Mouse (Mus musculus): ENCODE measurements at regions not wholly inside any gene's neighbourhood (a gene's known extent, or its start where the extent isn't known, plus 50 kb on each side); places are given as distances from the start of the nearest gene placed in this dataset.
"Not testable (repeated sequence)": the region's sequence is repeated elsewhere in the genome, so short reads cannot be mapped to it uniquely, and the experiment has no call there.

DNA sequence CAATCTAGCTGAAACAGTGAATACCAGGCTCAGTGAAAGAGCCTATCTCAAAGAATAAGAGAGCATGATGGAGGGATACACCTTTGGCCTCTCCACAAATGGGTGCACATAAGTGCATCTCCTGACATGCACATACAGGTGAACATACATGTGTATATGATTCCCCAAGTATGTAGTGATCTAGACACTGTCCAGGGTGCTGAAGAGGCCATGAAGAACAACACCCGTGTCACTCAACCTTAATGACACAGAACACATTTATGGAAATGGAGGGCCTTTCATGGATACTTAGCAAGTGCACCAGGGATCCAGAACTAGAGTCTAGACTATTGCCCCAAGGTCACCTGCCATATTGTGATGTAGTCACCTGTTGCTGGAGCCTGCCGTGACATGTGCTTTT lies 56.9 kb downstream of the Spata19 start:
- peak; percentile 6 for DNase-seq (ENCODE audit: low read depth, low spot score)

GRCm38 (mm10) chr9:27453924-27454652 lies 57.5 kb downstream of the Spata19 start:
- DNase-seq (ENCODE audit: low read depth, low spot score): no peak

DNA sequence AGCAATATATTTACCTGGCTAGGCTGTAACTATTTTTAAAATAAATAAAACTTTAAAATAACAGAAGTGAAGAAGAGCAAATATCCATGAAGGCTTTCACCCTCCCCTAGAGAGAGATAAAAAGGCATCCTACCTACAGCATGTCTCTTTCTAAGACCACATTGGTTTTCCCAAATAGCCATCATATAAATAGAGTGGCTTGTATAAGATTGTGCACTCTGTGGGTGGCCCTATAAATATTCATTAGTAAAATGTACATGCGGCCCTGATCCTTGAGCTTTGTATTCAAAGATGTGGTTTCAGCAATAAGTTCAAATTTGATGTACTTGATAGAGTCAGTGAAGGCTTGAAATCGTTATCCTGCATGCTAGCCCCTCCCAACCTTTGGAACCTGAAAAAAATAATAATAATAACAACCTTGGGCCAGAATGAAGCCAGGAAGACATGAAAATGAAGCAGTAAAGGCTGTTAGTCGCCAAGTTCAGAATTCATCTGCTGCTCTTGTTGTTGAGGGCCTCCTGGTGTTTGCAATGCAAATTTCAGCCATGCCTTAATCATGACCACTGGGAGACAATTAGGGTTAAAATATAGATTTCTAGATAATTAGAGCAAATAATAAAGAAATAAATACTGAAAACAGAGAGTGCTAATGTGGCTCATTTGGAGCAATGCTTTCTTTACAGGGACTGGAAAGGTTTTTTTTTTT lies 61.9 kb downstream of the Spata19 start:
- DNase-seq (ENCODE audit: low read depth, low spot score): no peak

GRCm38 (mm10) chr9:27461029-27461428 lies 64.4 kb downstream of the Spata19 start:
- DNase-seq (ENCODE audit: low read depth, low spot score): no peak

DNA sequence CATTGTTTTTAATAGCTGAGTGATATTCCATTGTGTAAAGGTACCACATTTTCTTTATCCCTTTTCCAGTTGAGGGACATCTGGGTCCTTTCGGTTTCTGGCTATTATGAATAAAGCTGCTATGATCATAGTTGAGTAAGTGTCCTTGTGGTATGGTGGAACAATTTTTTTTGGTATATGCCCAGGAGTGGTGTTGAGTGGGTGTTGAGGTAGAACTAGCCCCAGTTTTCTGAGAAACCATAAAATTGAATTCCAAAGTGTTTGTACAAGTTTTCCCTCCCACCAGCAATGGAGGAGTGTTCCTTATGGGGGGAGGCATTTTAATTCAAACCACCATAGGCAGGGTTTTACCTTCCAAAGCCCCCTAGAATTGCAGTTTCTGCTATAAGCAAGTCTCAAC lies 67.4 kb downstream of the Spata19 start:
- no peak for DNase-seq (ENCODE audit: low read depth, low spot score)

GRCm38 (mm10) chr9:27475468-27475867 lies 78.9 kb downstream of the Spata19 start:
- DNase-seq (ENCODE audit: low read depth, low spot score): no peak

DNA sequence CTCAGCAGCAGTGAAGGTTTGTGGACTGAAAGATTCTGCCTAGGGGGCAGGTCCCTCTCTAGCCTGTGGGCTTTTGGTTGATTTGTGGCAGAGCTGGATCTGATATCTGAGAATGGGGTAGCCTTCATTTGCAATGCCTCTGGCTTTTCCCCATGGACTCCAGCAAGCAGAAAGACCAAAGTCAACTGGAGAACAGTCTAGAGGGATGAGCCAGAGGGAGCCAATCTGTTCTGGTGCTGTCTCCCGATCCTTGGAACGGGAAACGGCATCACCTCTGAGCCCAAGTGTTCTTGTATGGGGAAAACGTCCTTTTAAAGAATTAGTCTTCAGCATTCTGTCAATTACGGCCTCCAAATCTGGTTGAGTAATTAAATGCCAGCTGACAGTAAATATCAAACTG lies 80.0 kb downstream of the Spata19 start:
- no peak for DNase-seq (ENCODE audit: low read depth, low spot score)

DNA sequence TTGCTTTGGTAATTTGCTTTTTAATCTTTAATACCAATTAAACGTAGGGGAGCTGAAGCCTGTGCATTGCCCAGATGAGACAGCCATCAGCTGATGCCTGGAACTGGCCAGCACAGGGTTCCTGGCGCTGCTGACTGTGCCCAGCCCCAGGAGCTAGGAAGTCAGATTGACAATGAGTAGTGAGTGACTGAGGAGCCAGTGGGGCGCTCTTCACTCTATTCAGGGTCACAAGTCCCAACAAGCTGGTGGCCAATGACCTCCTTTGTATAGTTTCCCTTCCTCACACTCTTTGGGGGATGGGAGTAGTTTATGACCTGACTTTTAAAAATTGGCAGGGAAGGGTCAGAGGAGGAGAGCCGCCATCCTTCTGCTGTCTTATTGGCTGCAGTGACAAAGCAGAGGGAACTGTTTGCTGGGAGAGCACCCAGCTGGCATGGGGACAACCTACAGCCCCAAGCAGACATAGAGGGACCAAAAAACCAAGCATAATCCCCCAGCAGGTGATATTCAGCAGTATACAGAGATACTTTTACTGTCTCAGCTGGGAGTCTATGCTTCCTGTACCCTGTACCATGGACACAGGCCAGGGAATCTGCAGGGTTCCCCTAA lies 80.6 kb downstream of the Spata19 start:
- DNase-seq (ENCODE audit: low read depth, low spot score): no peak

GRCm38 (mm10) chr9:27478346-27478745 lies 81.7 kb downstream of the Spata19 start:
- DNase-seq (ENCODE audit: low read depth, low spot score): no peak

- no peak for DNase-seq (ENCODE audit: low read depth, low spot score)
Measured at GRCm38 (mm10) chr9:27501816-27502215, 105.2 kb downstream of the Spata19 start.

- no peak for DNase-seq (ENCODE audit: low read depth, low spot score)
Measured at GRCm38 (mm10) chr9:27509157-27509556, 112.6 kb downstream of the Spata19 start.

DNA sequence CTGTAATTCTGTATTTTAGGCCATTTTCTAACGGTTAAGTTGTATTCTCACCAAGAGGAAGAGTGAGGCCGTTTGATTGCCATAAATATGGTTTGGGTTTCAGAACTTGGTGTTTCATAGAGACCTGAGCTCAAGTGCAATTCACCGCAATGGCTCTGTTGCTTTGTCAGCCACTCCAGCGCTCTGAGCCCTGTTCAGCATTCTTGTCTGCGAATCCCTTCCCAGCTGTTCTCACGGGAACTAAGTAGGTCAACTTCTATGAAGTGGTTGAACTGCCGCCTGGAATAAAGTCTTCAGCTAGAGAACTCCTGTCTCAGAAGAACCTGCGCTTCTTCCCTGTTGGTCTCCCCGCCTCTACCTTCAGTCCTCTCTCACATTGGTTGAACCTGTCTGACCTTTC lies 113.1 kb downstream of the Spata19 start:
- no peak for DNase-seq (ENCODE audit: low read depth, low spot score)

- no peak for DNase-seq (ENCODE audit: low read depth, low spot score)
Measured at GRCm38 (mm10) chr9:27511161-27511560, 114.6 kb downstream of the Spata19 start.

DNA sequence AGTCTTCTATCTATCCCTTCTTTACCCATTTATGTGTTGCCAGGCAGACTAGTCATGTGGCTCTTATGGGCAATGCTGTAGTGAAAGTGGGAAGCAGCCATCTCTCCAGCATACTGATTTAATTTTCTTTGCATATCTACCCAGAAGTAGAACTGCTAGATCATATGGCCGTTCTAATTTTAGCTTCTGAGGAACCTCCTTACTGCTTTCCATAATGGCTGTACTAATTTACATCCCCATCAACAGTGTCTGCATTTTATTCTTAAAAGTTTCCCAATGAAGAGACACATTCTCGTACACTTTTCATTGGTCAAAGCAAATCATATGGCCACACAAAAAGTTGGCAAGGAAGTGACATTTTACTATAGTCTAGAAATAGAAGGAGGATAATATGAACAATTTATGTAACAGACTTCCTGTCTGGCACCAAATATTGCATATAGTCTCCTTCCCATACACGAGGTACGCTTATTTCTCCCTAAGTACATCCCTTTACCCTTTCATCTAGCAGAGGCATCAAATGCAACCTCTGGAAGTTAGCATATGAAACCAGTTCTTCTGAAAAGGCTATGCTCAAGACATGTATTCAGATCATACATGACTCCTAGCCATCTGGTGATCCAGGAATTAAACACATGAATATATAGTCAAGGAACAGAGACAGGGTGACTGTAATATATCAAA lies 119.0 kb downstream of the Spata19 start:
- no peak for DNase-seq (ENCODE audit: low read depth, low spot score)

GRCm38 (mm10) chr9:27518031-27518430 lies 121.4 kb downstream of the Spata19 start:
- no peak for DNase-seq (ENCODE audit: low read depth, low spot score)

- no peak for DNase-seq (ENCODE audit: low read depth, low spot score)
Measured at GRCm38 (mm10) chr9:27519711-27520110, 123.1 kb downstream of the Spata19 start.

DNA sequence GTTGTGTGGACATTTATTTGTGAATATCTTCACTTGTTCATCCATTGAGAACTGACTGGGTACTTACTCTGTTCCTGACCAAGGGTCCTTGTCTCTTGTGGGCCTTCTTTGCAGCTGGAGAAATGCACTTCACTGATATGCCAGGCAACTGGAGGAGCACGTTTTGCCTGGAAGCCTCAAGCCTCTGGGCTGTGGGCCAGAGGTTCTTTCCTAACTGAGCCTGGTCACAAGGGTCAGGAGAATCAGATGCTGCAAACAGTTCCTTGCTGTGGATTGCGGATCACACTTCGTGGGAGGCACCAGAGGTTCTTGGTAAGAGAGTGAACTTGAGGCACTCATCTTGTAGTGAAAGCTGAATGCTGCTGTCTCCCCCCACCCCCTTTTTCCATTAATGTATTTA lies 124.6 kb downstream of the Spata19 start:
- peak; percentile 39 for DNase-seq (ENCODE audit: low read depth, low spot score)

DNA sequence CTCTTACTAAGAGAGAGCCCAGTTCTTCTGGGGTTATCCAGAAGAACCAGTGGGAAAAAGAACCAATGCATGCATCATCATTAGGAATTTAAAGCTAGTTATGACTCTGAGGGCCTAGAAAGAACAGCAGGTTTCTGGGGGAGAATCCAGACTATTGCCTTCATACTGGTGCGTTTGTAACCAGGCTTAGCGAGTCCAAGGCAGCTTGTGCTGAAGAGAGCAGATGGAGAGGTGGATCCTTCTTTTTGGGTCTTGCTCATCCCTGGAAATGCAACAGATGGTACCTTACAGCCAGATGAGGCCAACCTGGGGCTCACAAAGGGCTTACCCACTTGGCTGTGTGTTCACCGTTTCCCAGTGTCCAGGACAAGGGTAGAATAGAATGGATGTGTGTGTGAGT lies 130.1 kb downstream of the Spata19 start:
- no peak for DNase-seq (ENCODE audit: low read depth, low spot score)

- no peak for DNase-seq (ENCODE audit: low read depth, low spot score)
Measured at GRCm38 (mm10) chr9:27538480-27538879, 141.9 kb downstream of the Spata19 start.

- no peak for DNase-seq (ENCODE audit: low read depth, low spot score)
Measured at GRCm38 (mm10) chr9:27541585-27542151, 145.1 kb downstream of the Spata19 start.

DNA sequence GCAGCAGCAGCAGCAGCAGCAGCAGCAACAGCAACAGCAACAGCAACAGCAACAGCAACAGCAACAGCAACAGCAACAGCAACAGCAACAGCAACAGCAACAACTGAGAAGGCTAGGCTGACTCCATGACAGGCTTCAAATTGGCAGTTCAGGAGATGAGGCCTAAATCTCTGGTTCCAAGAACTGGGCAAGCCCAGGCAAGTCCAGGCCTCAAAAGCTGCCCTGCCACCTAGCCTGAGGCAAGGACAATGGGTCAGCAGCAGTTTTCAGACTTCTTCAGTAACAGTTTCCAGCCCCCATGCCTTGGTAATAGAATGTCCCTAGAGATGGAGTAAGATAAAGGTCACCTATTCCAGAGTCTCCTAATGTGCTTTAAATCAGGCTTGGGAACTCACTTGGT lies 158.1 kb downstream of the Spata19 start:
- not testable (repeated sequence) for DNase-seq (ENCODE audit: low read depth, low spot score)
